Mouse (Mus musculus): ENCODE data around the gene Tmem109.

Gene Tmem109

DNA sequence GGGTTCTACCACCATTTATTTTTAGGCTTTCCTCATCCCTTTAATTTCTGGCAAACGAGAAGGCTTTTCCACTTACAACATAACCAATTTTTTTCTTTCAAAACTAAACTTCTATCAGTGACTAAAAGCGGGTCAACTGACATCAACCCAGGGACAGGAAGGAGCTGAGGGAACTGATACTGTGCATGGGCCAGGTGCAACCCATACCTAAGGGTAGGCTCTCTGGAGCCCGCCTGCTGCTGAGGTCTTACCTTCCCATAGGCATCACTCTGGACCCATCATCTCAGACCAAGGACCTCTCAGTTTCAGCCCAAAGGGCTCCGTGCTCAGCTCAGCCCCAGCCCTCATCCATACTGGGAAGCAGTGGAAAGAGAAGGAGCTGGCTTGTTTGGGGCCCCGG lies 53.5 kb downstream of the Tmem109 start:
- H3K27me3 ChIP-seq (ENCODE audit: insufficient read depth, low read length), result no peaks in the 10 kb centered on the region
- TF ChIP-seq NANOG (IDR thresholded peaks at IDR 0.05; ENCODE audit: borderline replicate concordance, low read length) (no peak), POU5F1 (IDR thresholded peaks at IDR 0.05; ENCODE audit: borderline replicate concordance, low read length) (no peak), CTCF (conservative IDR thresholded peaks at IDR 0.05; ENCODE audit: low read length) (no peak)
- H3K4me3 ChIP-seq (replicated peaks; ENCODE audit: low read length), result no peak overlapping the region
- H3K4me1 ChIP-seq (replicated peaks; ENCODE audit: low read depth, low read length), result peaks cover 15% of the 10 kb centered on the region
- no peaks in the 10 kb centered on the region for H3K36me3 ChIP-seq (ENCODE audit: insufficient read depth, low read length)
- no peaks in the 10 kb centered on the region for H3K9me3 ChIP-seq (ENCODE audit: low read length)

DNA sequence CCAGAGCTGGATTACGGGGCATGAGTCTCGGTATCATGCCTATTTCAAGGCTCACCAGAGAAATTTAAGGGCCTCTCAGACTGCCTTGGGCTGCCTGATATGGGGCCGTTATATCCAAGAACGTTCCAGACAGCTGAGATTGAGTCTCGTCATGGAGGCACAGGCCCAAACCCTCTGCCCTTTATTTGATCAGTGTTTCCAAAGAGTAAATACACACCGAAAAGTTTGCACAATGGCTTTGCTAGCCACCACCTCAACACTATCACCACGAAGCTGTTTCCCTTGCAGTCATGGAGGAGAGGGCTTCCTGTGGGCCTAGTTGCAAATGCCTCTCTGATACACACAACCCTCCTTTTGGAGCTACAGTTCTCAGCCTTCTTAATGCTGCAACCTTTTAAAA lies 57.7 kb downstream of the Tmem109 start:
- TF ChIP-seq CTCF (conservative IDR thresholded peaks at IDR 0.05; ENCODE audit: low read length) (no peak), POU5F1 (IDR thresholded peaks at IDR 0.05; ENCODE audit: borderline replicate concordance, low read length) (no peak), NANOG (IDR thresholded peaks at IDR 0.05; ENCODE audit: borderline replicate concordance, low read length) (no peak)

DNA sequence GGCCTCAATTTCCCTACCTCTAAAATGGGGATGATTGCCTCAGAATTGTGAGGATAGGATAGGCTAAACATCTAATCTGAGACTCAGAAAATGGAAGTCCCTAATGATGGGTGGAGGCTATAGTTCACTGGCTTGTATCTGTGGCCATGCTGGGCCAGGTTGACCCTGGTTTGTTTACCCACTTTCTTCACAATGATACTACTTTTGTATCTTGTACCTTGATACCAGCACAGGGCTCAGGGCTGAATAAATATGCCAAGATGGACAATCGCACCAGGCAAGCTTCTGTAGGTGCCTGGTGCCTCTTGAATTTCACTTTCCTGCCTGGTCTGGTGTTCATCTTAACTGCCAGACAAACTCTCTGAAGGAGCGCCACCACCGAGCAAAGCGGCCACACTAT lies 59.3 kb downstream of the Tmem109 start:
- H3K36me3 ChIP-seq (ENCODE audit: insufficient read depth, low read length), result no peaks in the 10 kb centered on the region
- peaks cover 2% of the 10 kb centered on the region; the same call in 1 of the 2 replicates for H3K27me3 ChIP-seq (ENCODE audit: insufficient read depth, low read length)

More for the DNA sequence above, 57.7 kb downstream of the Tmem109 start:
- H3K4me1 ChIP-seq (replicated peaks; ENCODE audit: low read depth, low read length), result peaks cover 20% of the 10 kb centered on the region
- H3K9me3 ChIP-seq (ENCODE audit: low read length), result no peaks in the 10 kb centered on the region
- no peaks in the 10 kb centered on the region for H3K27me3 ChIP-seq (ENCODE audit: insufficient read depth, low read length)
- H3K36me3 ChIP-seq (ENCODE audit: insufficient read depth, low read length), result no peaks in the 10 kb centered on the region
- H3K4me3 ChIP-seq (replicated peaks; ENCODE audit: low read length), result no peak overlapping the region

DNA sequence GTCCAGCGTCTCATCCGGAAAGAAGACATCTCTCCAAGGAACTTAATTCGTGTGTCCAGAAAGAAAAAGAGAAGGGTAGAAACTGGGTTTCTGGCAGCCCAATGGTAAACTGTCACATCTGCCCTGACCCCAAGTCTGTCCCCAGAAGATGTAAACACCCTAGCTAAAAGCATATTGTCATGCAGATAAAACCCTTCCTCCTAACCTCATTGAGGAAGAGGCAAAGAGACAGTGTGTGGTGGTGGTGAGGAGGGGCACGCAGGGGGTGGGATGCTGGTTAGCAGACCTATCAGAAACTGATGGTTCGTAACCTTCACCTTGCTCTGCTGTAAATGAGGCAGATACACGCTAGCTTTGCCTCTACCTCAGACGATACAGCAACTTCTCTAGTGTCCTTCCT lies 60.5 kb downstream of the Tmem109 start:
- Histone ChIP-seq H3K27me3 (ENCODE audit: insufficient read depth, low read length) (peaks cover 5% of the 10 kb centered on the region; the same call in 1 of the 2 replicates), H3K36me3 (ENCODE audit: insufficient read depth, low read length) (no peaks in the 10 kb centered on the region), H3K9me3 (ENCODE audit: low read length) (no peaks in the 10 kb centered on the region), H3K4me3 (replicated peaks; ENCODE audit: low read length) (no peak overlapping the region), H3K4me1 (replicated peaks; ENCODE audit: low read depth, low read length) (peaks cover 39% of the 10 kb centered on the region)
- peak; percentile 83; the same call in 1 of the 2 replicates for TF ChIP-seq POU5F1 (IDR thresholded peaks at IDR 0.05; ENCODE audit: borderline replicate concordance, low read length)
- TF ChIP-seq NANOG (IDR thresholded peaks at IDR 0.05; ENCODE audit: borderline replicate concordance, low read length), result no peak

More for the DNA sequence above, 59.3 kb downstream of the Tmem109 start:
- Histone ChIP-seq H3K4me3 (replicated peaks; ENCODE audit: low read length) (no peak overlapping the region), H3K9me3 (ENCODE audit: low read length) (no peaks in the 10 kb centered on the region), H3K4me1 (replicated peaks; ENCODE audit: low read depth, low read length) (peaks cover 36% of the 10 kb centered on the region)
- TF ChIP-seq CTCF (conservative IDR thresholded peaks at IDR 0.05; ENCODE audit: low read length), result no peak
- no peak for TF ChIP-seq POU5F1 (IDR thresholded peaks at IDR 0.05; ENCODE audit: borderline replicate concordance, low read length)
- TF ChIP-seq NANOG (IDR thresholded peaks at IDR 0.05; ENCODE audit: borderline replicate concordance, low read length), result no peak

Measured in E14TG2a.4 (cell line).